13 mouse cellular contexts compared by ENCODE assay signal in genomic region chr19:53137116-53137670, GRCm38 (mm10). TPM values are rescaled to one million over a fixed set of nuclear protein-coding genes. Genes with fewer than 3 reads are reported as not detected.
A peak's percentile ranks its signal among the peaks of the same experiment; 100 is the strongest.
DNase-seq lines count a peak whose midpoint lies in the region.
"Had no signal": no experiment of that assay in that cellular context is flagged by ENCODE, and none has a peak within 500 bp of the region (broad histone marks: within the 10 kb centered on the region; RNA-seq: fewer than 3 reads in every experiment).

No protein-coding gene starts in this region.

- intact Hi-C loops in heart, postnatal 10 days (cut with DNase I) = no loop called here

- peak; percentile 71 for DNase-seq in heart, adult 11 months
- no peak for DNase-seq in heart, postnatal 10 days
- peak; percentile 76 for DNase-seq in A20 (ENCODE audit: low read depth, low spot score)
- DNase-seq in Muller cell, postnatal 12 days (ENCODE audit: inconsistent ontology term) = peak; percentile 81
- DNase-seq in fat pad, adult 2 months (ENCODE audit: extremely low read depth, low read depth, low spot score) = peak; percentile 85
- no peak for DNase-seq in yolk sac, embryonic 10.5 days (ENCODE audit: low spot score)
- DNase-seq in thymus, postnatal 4 days = no peak
- DNase-seq: adrenal gland, postnatal 14 days; cerebellum, adult 9-11 months; gastrocnemius, postnatal 36 days; kidney, adult 9 months; kidney, postnatal 14 days; layer of hippocampus, postnatal 36 days had no signal

RNA-seq across cellular contexts. Expression of gene Add3, which starts 3.0 kb away (rescaled TPM):
- 10 to 100 TPM; 79.2 to 83.7 TPM for total RNA-seq in heart, postnatal 10 days (2021)

Comparison
In these comparisons a context has a peak if more than half of its experiments do, and no peak if none do; other contexts are left out.
1. DNase-seq: peak in heart, adult 11 months (single experiment), A20 (single experiment), Muller cell, postnatal 12 days (single experiment) and fat pad, adult 2 months (single experiment); none in heart, postnatal 10 days (0 of 2), yolk sac, embryonic 10.5 days (single experiment) and thymus, postnatal 4 days (single experiment).